Mouse (Mus musculus) spleen, adult 2 months (tissue): ENCODE results near the gene Ccdc88c. TPM values are rescaled to one million over a fixed set of nuclear protein-coding genes. Genes with fewer than 3 reads are reported as not detected.
A peak's percentile ranks its signal among the peaks of the same experiment; 100 is the strongest.

ENCODE experiments used
- DNase-seq, 2 experiments: peaks; one replicate each; pipeline versions ENCODE4 v3.0.0 to v3.0.0-alpha.2; 2012 to 2021; ENCODE audit warnings: low spot score in 2 of 2, low read depth in 1 of 2
- H3K27ac ChIP-seq: fragments of 200-500 bp; 2 replicates; pipeline ENCODE4 v1.5.1; 2012; ENCODE audit warnings: low read length, inconsistent platforms; ENCODE audit not compliant: insufficient read depth
- H3K27me3 ChIP-seq: fragments of 200-500 bp; 2 replicates; pipeline ENCODE4 v1.6.1; 2012; ENCODE audit warnings: mild to moderate bottlenecking, moderate library complexity, low read length, inconsistent platforms; ENCODE audit not compliant: control insufficient read depth, insufficient read depth
- H3K36me3 ChIP-seq: fragments of 200-500 bp; 2 replicates; pipeline ENCODE4 v1.6.1; 2012; ENCODE audit warnings: mild to moderate bottlenecking, low read length, inconsistent platforms; ENCODE audit not compliant: control insufficient read depth, insufficient read depth
- H3K4me1 ChIP-seq: fragments of 200-500 bp; 2 replicates; pipeline ENCODE4 v1.6.1; 2011; ENCODE audit warnings: inconsistent platforms; ENCODE audit not compliant: control insufficient read depth, insufficient read depth, insufficient read length
- H3K4me3 ChIP-seq: fragments of 200-500 bp; 2 replicates; pipeline ENCODE4 v1.5.1; 2011; ENCODE audit warnings: mild to moderate bottlenecking, inconsistent platforms; ENCODE audit not compliant: insufficient read depth, insufficient read length; ENCODE audit errors: extremely low read depth
- CTCF ChIP-seq: fragments of 200-500 bp; IDR thresholded peaks from 2 replicates; pipeline ENCODE4 v1.5.1; 2011; ENCODE audit warnings: mild to moderate bottlenecking, inconsistent platforms; ENCODE audit not compliant: insufficient read depth, insufficient read length, insufficient replicate concordance; ENCODE audit errors: extremely low read depth
- POLR2A ChIP-seq: fragments of 200-500 bp; IDR thresholded peaks from 2 replicates; pipeline ENCODE4 v1.6.1; 2011; ENCODE audit warnings: low read depth, low read length, inconsistent platforms
- WGBS: fragments of 180-500 bp; shearing (Covaris S2); methylation state at CpG from one replicate; pipeline ENCODE4 v1.1.7; 2018; 5-methylcytosine and 5-hydroxymethylcytosine counted together
- polyA plus RNA-seq: library from polyadenylated mRNA; depleted of rRNA; stranded (reverse); fragments of >200 nt; gene quantifications from 2 replicates; pipeline ENCODE4 v1.2.3, GENCODE M21; 2012

Gene Ccdc88c
- polyA plus RNA-seq, 1 experiment: 48.3 TPM

GRCm38 (mm10) chr12:100998564-100998962, 30.3 kb downstream of the Ccdc88c start:
- no peaks in the 10 kb centered on the region for H3K27me3 ChIP-seq
- H3K27ac ChIP-seq: no peak overlapping the region; the same call in 1 of the 2 replicates
- no peak overlapping the region for H3K4me3 ChIP-seq
- DNase-seq: no peak
- TF ChIP-seq POLR2A: no peak
- TF ChIP-seq CTCF: no peak
- peaks cover 52% of the 10 kb centered on the region for H3K4me1 ChIP-seq
- no peaks in the 10 kb centered on the region for H3K36me3 ChIP-seq
- 85% methylated on average over 8 of the region's 8 CpGs for WGBS

- no peak overlapping the region for H3K4me3 ChIP-seq
- WGBS: 77% methylated on average over 10 of the region's 10 CpGs
- H3K36me3 ChIP-seq: no peaks in the 10 kb centered on the region
- H3K27me3 ChIP-seq: no peaks in the 10 kb centered on the region
- peaks cover 53% of the 10 kb centered on the region for H3K4me1 ChIP-seq
- peak overlapping the region; percentile 30; the same call in 1 of the 2 replicates for H3K27ac ChIP-seq
- no peak for DNase-seq
- TF ChIP-seq POLR2A (no peak), CTCF (no peak)
These were observed 30.9 kb downstream of the Ccdc88c start for GRCm38 (mm10) chr12:100997830-100998563.

GRCm38 (mm10) chr12:100996378-100996898, 32.4 kb downstream of the Ccdc88c start:
- Histone ChIP-seq H3K4me3 (no peak overlapping the region), H3K4me1 (peaks cover 51% of the 10 kb centered on the region), H3K27ac (peak overlapping the region; percentile 64), H3K36me3 (no peaks in the 10 kb centered on the region), H3K27me3 (no peaks in the 10 kb centered on the region)
- DNase-seq: no peak
- 75% methylated on average over 5 of the region's 5 CpGs for WGBS
- TF ChIP-seq CTCF: no peak
- TF ChIP-seq POLR2A: no peak

- H3K36me3 ChIP-seq: no peaks in the 10 kb centered on the region
- no peak for DNase-seq
- no peak for TF ChIP-seq POLR2A
- no peak for TF ChIP-seq CTCF
- H3K4me1 ChIP-seq: peaks cover 48% of the 10 kb centered on the region
- H3K4me3 ChIP-seq: no peak overlapping the region
- H3K27me3 ChIP-seq: no peaks in the 10 kb centered on the region
- H3K27ac ChIP-seq: peak overlapping the region; percentile 64
- 79% methylated on average over 16 of the region's 16 CpGs for WGBS
These were observed 33.1 kb downstream of the Ccdc88c start for GRCm38 (mm10) chr12:100995607-100996377.

GRCm38 (mm10) chr12:100994140-100995015, 34.5 kb downstream of the Ccdc88c start:
- Histone ChIP-seq H3K4me1 (peaks cover 48% of the 10 kb centered on the region), H3K36me3 (no peaks in the 10 kb centered on the region), H3K27me3 (no peaks in the 10 kb centered on the region), H3K27ac (peak overlapping the region; percentile 64), H3K4me3 (no peak overlapping the region)
- 38% methylated on average over 3 of the region's 3 CpGs for WGBS
- TF ChIP-seq CTCF: no peak
- no peak for TF ChIP-seq POLR2A
- DNase-seq: peak in 1 of 2 experiments; percentile 37

GRCm38 (mm10) chr12:100993146-100993545, 35.7 kb downstream of the Ccdc88c start:
- TF ChIP-seq POLR2A (no peak), CTCF (no peak)
- Histone ChIP-seq H3K27me3 (no peaks in the 10 kb centered on the region), H3K36me3 (no peaks in the 10 kb centered on the region), H3K27ac (peak overlapping the region; percentile 59), H3K4me1 (peaks cover 54% of the 10 kb centered on the region), H3K4me3 (no peak overlapping the region)
- 75% methylated on average over 3 of the region's 3 CpGs for WGBS
- no peak for DNase-seq
